Comparison of ENCODE assay signal across 9 mouse cellular contexts in the genomic region with DNA sequence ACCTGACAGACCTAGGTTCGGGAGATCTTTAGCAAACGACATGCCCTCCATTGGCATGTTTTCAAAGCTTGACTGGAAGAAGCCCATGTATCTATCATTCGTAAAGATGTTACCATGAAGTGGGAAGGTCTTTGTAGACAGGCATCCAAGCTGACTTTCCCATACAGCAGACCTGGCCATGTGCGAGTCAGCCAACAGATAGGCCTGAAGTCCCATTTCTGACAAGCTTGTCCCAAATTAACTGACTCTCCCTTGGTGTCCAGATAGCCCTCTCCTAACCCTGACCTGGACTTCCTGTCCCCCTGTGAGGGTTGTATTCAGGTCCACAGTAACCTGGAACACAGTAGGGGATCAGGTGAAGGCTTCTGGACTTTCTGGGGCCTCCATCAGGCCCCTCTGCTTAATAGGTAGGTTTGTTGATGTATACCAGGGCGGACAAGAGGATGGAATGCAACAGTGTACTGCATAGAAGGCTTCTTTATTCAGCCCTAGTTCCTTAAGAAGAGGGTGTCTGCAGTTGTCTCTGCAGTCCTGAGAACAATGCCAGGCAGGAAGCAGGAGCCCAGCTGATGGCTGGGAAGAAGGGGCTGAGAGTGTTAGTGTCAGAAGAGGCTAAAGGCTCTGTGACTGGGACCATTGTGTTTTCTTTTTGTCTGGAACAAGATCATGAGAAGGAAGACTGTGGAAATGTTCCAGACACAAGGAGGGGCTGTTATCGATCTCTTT. TPM values are rescaled to one million over a fixed set of nuclear protein-coding genes. Genes with fewer than 3 reads are reported as not detected.
A peak's percentile ranks its signal among the peaks of the same experiment; 100 is the strongest.
DNase-seq lines count a peak whose midpoint lies in the region; ATAC-seq and TF ChIP-seq lines count a peak whose summit lies in the region.
"Had no signal": no experiment of that assay in that cellular context is flagged by ENCODE, and none has a peak within 500 bp of the region (broad histone marks: within the 10 kb centered on the region; RNA-seq: fewer than 3 reads in every experiment).

No protein-coding gene starts in this region.

- ATAC-seq in forebrain, embryonic 16.5 days, result no peak
- no peak for ATAC-seq in lung, embryonic 14.5 days (ENCODE audit: insufficient read depth)
- no peak for ATAC-seq in heart, embryonic 13.5 days (ENCODE audit: extremely low read depth, insufficient number of reproducible peaks, low FRiP score, low TSS enrichment)
- ATAC-seq: forebrain, embryonic 14.5 days had no signal

- H3K9ac ChIP-seq in forebrain, embryonic 16.5 days (replicated peaks; ENCODE audit: low read depth, low read length), result no peak overlapping the region
- no peak overlapping the region for H3K9ac ChIP-seq in lung, embryonic 14.5 days
- 0 out of 2 replicates have a peak overlapping the region, but pooled peaks have one; percentile 75 for H3K9ac ChIP-seq in heart, embryonic 13.5 days

- no peaks in the 10 kb centered on the region for H3K9me3 ChIP-seq in forebrain, embryonic 10.5 days
- H3K9me3 ChIP-seq in forebrain, embryonic 16.5 days (ENCODE audit: control insufficient read depth, low read length), result no peaks in the 10 kb centered on the region
- H3K9me3 ChIP-seq in lung, embryonic 14.5 days (ENCODE audit: low read depth, low read length), result no peaks in the 10 kb centered on the region
- no peaks in the 10 kb centered on the region for H3K9me3 ChIP-seq in heart, embryonic 13.5 days

- peak overlapping the region; percentile 76 for H3K27ac ChIP-seq in forebrain, embryonic 10.5 days
- H3K27ac ChIP-seq in forebrain, embryonic 16.5 days (ENCODE audit: low read length), result no peak overlapping the region
- H3K27ac ChIP-seq in lung, embryonic 14.5 days (ENCODE audit: low read depth), result peak overlapping the region; percentile 21; the same call in 1 of the 2 replicates
- H3K27ac ChIP-seq in heart, embryonic 13.5 days (replicated peaks), result peak overlapping the region; percentile 93

- H3K27me3 ChIP-seq in forebrain, embryonic 10.5 days (ENCODE audit: poor library complexity, severe bottlenecking), result peaks cover 18% of the 10 kb centered on the region
- H3K27me3 ChIP-seq in forebrain, embryonic 16.5 days (replicated peaks; ENCODE audit: control insufficient read depth, insufficient read depth, low read length), result no peaks in the 10 kb centered on the region
- no peaks in the 10 kb centered on the region for H3K27me3 ChIP-seq in lung, embryonic 14.5 days (ENCODE audit: insufficient read depth, low read length)
- no peaks in the 10 kb centered on the region for H3K27me3 ChIP-seq in heart, embryonic 13.5 days (replicated peaks)

- no peaks in the 10 kb centered on the region; the same call in 1 of the 2 replicates for H3K36me3 ChIP-seq in forebrain, embryonic 10.5 days (replicated peaks)
- H3K36me3 ChIP-seq in forebrain, embryonic 16.5 days (ENCODE audit: control insufficient read depth, insufficient read depth), result no peaks in the 10 kb centered on the region
- H3K36me3 ChIP-seq in lung, embryonic 14.5 days (ENCODE audit: insufficient read depth), result no peaks in the 10 kb centered on the region
- peaks cover 3% of the 10 kb centered on the region; the same call in 1 of the 2 replicates for H3K36me3 ChIP-seq in heart, embryonic 13.5 days

- no peak for TF ChIP-seq CTCF in lung, embryonic 14.5 days (IDR thresholded peaks at IDR 0.05; ENCODE audit: low read depth)
- no peak for TF ChIP-seq CTCF in lung, adult 2 months (IDR thresholded peaks at IDR 0.05; ENCODE audit: insufficient read depth, low read length)

- no peak for DNase-seq in forebrain, embryonic 10.5 days (ENCODE audit: extremely low spot score, low spot score)
- peak; percentile 17 for DNase-seq in lung, embryonic 14.5 days
- DNase-seq in lung, adult 2 months, result no peak
- DNase-seq in lung, postnatal 36 days, result peak; percentile 28
- no peak for DNase-seq in layer of hippocampus, postnatal 36 days
- DNase-seq in gastrocnemius, adult 8-10 months (ENCODE audit: low spot score in 2 of 2), result no peak

- H3K4me1 ChIP-seq in forebrain, embryonic 10.5 days, result peaks cover 94% of the 10 kb centered on the region
- peaks cover 41% of the 10 kb centered on the region for H3K4me1 ChIP-seq in forebrain, embryonic 16.5 days (replicated peaks; ENCODE audit: control insufficient read depth, insufficient read depth, low read length)
- H3K4me1 ChIP-seq in lung, embryonic 14.5 days (ENCODE audit: insufficient read depth), result peaks cover 70% of the 10 kb centered on the region
- H3K4me1 ChIP-seq in lung, adult 2 months (ENCODE audit: control insufficient read depth, insufficient read depth, low read length), result peaks cover 50% of the 10 kb centered on the region
- H3K4me1 ChIP-seq in heart, embryonic 13.5 days, result peaks cover 100% of the 10 kb centered on the region

- H3K4me3 ChIP-seq in forebrain, embryonic 10.5 days, result no peak overlapping the region
- no peak overlapping the region for H3K4me3 ChIP-seq in forebrain, embryonic 16.5 days (replicated peaks; ENCODE audit: low read length)
- H3K4me3 ChIP-seq in lung, embryonic 14.5 days (ENCODE audit: low read depth, low read length), result no peak overlapping the region
- H3K4me3 ChIP-seq in lung, adult 2 months (replicated peaks; ENCODE audit: extremely low read depth, low read depth, low read length), result no peak overlapping the region
- H3K4me3 ChIP-seq in heart, embryonic 13.5 days, result no peak overlapping the region

- H3K4me2 ChIP-seq in forebrain, embryonic 16.5 days (ENCODE audit: low read length), result no peak overlapping the region
- no peak overlapping the region for H3K4me2 ChIP-seq in lung, embryonic 14.5 days
- peak overlapping the region; percentile 59; the same call in 1 of the 2 replicates for H3K4me2 ChIP-seq in heart, embryonic 13.5 days

- no peak for TF ChIP-seq POLR2A in lung, adult 2 months (IDR thresholded peaks at IDR 0.05; ENCODE audit: borderline replicate concordance, extremely low read depth, low read depth, low read length)

- 85% methylated on average over 6 of the region's 6 CpGs for WGBS in forebrain, embryonic 10.5 days
- WGBS in forebrain, embryonic 16.5 days, result 76% methylated on average over 6 of the region's 6 CpGs
- 66% methylated on average over 6 of the region's 6 CpGs for WGBS in lung, embryonic 14.5 days
- 41% methylated on average over 6 of the region's 6 CpGs for WGBS in lung, adult 2 months
- 51% methylated on average over 6 of the region's 6 CpGs for WGBS in heart, embryonic 13.5 days

RNA-seq across cellular contexts. Expression of a gene that starts 9.2 kb away (rescaled TPM):
- polyA plus RNA-seq in forebrain, embryonic 10.5 days (2016; fragmentation: Nextera tagmentation; extraction: Ambion mirVana), result 6.2 and 8.1 TPM in 2 replicates
- polyA plus RNA-seq in forebrain, embryonic 16.5 days (2015; fragmentation: Nextera tagmentation; extraction: Ambion mirVana), result 1.5 and 1.8 TPM in 2 replicates
- polyA plus RNA-seq in lung, embryonic 14.5 days (2014; fragmentation: Nextera tagmentation; extraction: Ambion mirVana), result 20.9 and 22.7 TPM in 2 replicates
- polyA plus RNA-seq in lung, adult 2 months (2012; rRNA removed), result 58.6 and 60.3 TPM in 2 replicates
- 21.5 and 22.6 TPM in 2 replicates for polyA plus RNA-seq in heart, embryonic 13.5 days (2015; fragmentation: Nextera tagmentation; extraction: Ambion mirVana)
- total RNA-seq in layer of hippocampus, postnatal 36 days (2021), result 10 to 100 TPM; 12.0 to 13.9 TPM
- 100 to 1,000 TPM; 114 to 137 (median 118) TPM for total RNA-seq in gastrocnemius, adult 8-10 months (2022)

Comparison
In these comparisons a context has a peak if more than half of its experiments do, and no peak if none do; other contexts are left out.
1. DNase-seq: peak in lung, embryonic 14.5 days (single experiment) and lung, postnatal 36 days (single experiment); none in forebrain, embryonic 10.5 days (single experiment), lung, adult 2 months (single experiment), layer of hippocampus, postnatal 36 days (0 of 2) and gastrocnemius, adult 8-10 months (0 of 2).